Mouse (Mus musculus): ENCODE measurements around the gene Kcnd2. TPM values are rescaled to one million over a fixed set of nuclear protein-coding genes. Genes with fewer than 3 reads are reported as not detected.

Gene Kcnd2
- polyA plus RNA-seq, 1 experiment from 2014 or later, result 29.5 TPM

- H3K36me3 ChIP-seq (ENCODE audit: control insufficient read depth, insufficient read depth, low read length), result no peaks in the 10 kb centered on the region
- H3K27ac ChIP-seq (ENCODE audit: low read length), result no peak overlapping the region
- H3K4me1 ChIP-seq (ENCODE audit: control insufficient read depth, insufficient read depth, low read length), result no peaks in the 10 kb centered on the region
- H3K27me3 ChIP-seq (ENCODE audit: control insufficient read depth, insufficient read depth, low read depth, low read length), result no peaks in the 10 kb centered on the region
- H3K9ac ChIP-seq (ENCODE audit: low read depth, low read length), result no peak overlapping the region
- no peak overlapping the region for H3K4me3 ChIP-seq (ENCODE audit: low read depth, low read length)
- 92% methylated on average over 3 of the region's 3 CpGs for WGBS
- no peak overlapping the region for H3K4me2 ChIP-seq (ENCODE audit: low read length)
- H3K9me3 ChIP-seq (replicated peaks; ENCODE audit: control insufficient read depth, low read length, poor library complexity, severe bottlenecking), result no peaks in the 10 kb centered on the region
- no peak for ATAC-seq
Measured at GRCm38 (mm10) chr6:21590156-21590555, 374.9 kb downstream of the Kcnd2 start.

GRCm38 (mm10) chr6:21597424-21597823 lies 382.1 kb downstream of the Kcnd2 start:
- no peak for ATAC-seq
- H3K4me1 ChIP-seq (ENCODE audit: control insufficient read depth, insufficient read depth, low read length), result peaks cover 2% of the 10 kb centered on the region; the same call in 1 of the 2 replicates
- no peaks in the 10 kb centered on the region for H3K36me3 ChIP-seq (ENCODE audit: control insufficient read depth, insufficient read depth, low read length)
- H3K27ac ChIP-seq (ENCODE audit: low read length), result no peak overlapping the region
- no peaks in the 10 kb centered on the region for H3K27me3 ChIP-seq (ENCODE audit: control insufficient read depth, insufficient read depth, low read depth, low read length)
- H3K4me3 ChIP-seq (ENCODE audit: low read depth, low read length), result no peak overlapping the region
- WGBS, result 53% methylated on average over 3 of the region's 3 CpGs
- no peaks in the 10 kb centered on the region for H3K9me3 ChIP-seq (replicated peaks; ENCODE audit: control insufficient read depth, low read length, poor library complexity, severe bottlenecking)
- no peak overlapping the region for H3K9ac ChIP-seq (ENCODE audit: low read depth, low read length)
- H3K4me2 ChIP-seq (ENCODE audit: low read length), result no peak overlapping the region

GRCm38 (mm10) chr6:21609381-21610059 lies 394.2 kb downstream of the Kcnd2 start:
- WGBS, result 56% methylated on average over 7 of the region's 7 CpGs

GRCm38 (mm10) chr6:21629989-21630388 lies 414.7 kb downstream of the Kcnd2 start:
- ATAC-seq, result no peak
- H3K27ac ChIP-seq (ENCODE audit: low read length), result no peak overlapping the region
- H3K36me3 ChIP-seq (ENCODE audit: control insufficient read depth, insufficient read depth, low read length), result no peaks in the 10 kb centered on the region
- 77% methylated on average over 4 of the region's 4 CpGs for WGBS
- no peaks in the 10 kb centered on the region; the same call in 1 of the 2 replicates for H3K4me1 ChIP-seq (ENCODE audit: control insufficient read depth, insufficient read depth, low read length)
- no peaks in the 10 kb centered on the region for H3K9me3 ChIP-seq (replicated peaks; ENCODE audit: control insufficient read depth, low read length, poor library complexity, severe bottlenecking)
- no peak overlapping the region for H3K4me3 ChIP-seq (ENCODE audit: low read depth, low read length)
- H3K4me2 ChIP-seq (ENCODE audit: low read length), result no peak overlapping the region
- H3K9ac ChIP-seq (ENCODE audit: low read depth, low read length), result no peak overlapping the region
- no peaks in the 10 kb centered on the region for H3K27me3 ChIP-seq (ENCODE audit: control insufficient read depth, insufficient read depth, low read depth, low read length)

More at GRCm38 (mm10) chr6:21609381-21610059, 394.2 kb downstream of the Kcnd2 start:
- no peaks in the 10 kb centered on the region for H3K27me3 ChIP-seq (ENCODE audit: control insufficient read depth, insufficient read depth, low read depth, low read length)
- no peak overlapping the region for H3K27ac ChIP-seq (ENCODE audit: low read length)
- no peaks in the 10 kb centered on the region for H3K9me3 ChIP-seq (replicated peaks; ENCODE audit: control insufficient read depth, low read length, poor library complexity, severe bottlenecking)
- peak; percentile 68; the same call in 1 of the 2 replicates for ATAC-seq
- H3K4me1 ChIP-seq (ENCODE audit: control insufficient read depth, insufficient read depth, low read length), result peaks cover 2% of the 10 kb centered on the region; the same call in 1 of the 2 replicates
- H3K9ac ChIP-seq (ENCODE audit: low read depth, low read length), result no peak overlapping the region
- H3K4me2 ChIP-seq (ENCODE audit: low read length), result no peak overlapping the region
- no peak overlapping the region for H3K4me3 ChIP-seq (ENCODE audit: low read depth, low read length)
- H3K36me3 ChIP-seq (ENCODE audit: control insufficient read depth, insufficient read depth, low read length), result no peaks in the 10 kb centered on the region

GRCm38 (mm10) chr6:21655681-21656080 lies 440.4 kb downstream of the Kcnd2 start:
- H3K9me3 ChIP-seq (replicated peaks; ENCODE audit: control insufficient read depth, low read length, poor library complexity, severe bottlenecking), result no peaks in the 10 kb centered on the region
- no peaks in the 10 kb centered on the region for H3K36me3 ChIP-seq (ENCODE audit: control insufficient read depth, insufficient read depth, low read length)
- no peak overlapping the region for H3K9ac ChIP-seq (ENCODE audit: low read depth, low read length)
- no peaks in the 10 kb centered on the region for H3K27me3 ChIP-seq (ENCODE audit: control insufficient read depth, insufficient read depth, low read depth, low read length)
- no peak overlapping the region for H3K4me2 ChIP-seq (ENCODE audit: low read length)
- no peak overlapping the region for H3K27ac ChIP-seq (ENCODE audit: low read length)
- ATAC-seq, result no peak
- no peak overlapping the region for H3K4me3 ChIP-seq (ENCODE audit: low read depth, low read length)
- H3K4me1 ChIP-seq (ENCODE audit: control insufficient read depth, insufficient read depth, low read length), result 0 out of 2 replicates have a peak, but pooled peaks cover 3% of the 10 kb centered on the region

GRCm38 (mm10) chr6:21664135-21664534 lies 448.8 kb downstream of the Kcnd2 start:
- no peaks in the 10 kb centered on the region for H3K36me3 ChIP-seq (ENCODE audit: control insufficient read depth, insufficient read depth, low read length)
- H3K27ac ChIP-seq (ENCODE audit: low read length), result peak overlapping the region; percentile 22; the same call in 1 of the 2 replicates
- peaks cover 3% of the 10 kb centered on the region for H3K4me1 ChIP-seq (ENCODE audit: control insufficient read depth, insufficient read depth, low read length)
- no peaks in the 10 kb centered on the region for H3K27me3 ChIP-seq (ENCODE audit: control insufficient read depth, insufficient read depth, low read depth, low read length)
- no peak overlapping the region for H3K4me3 ChIP-seq (ENCODE audit: low read depth, low read length)
- H3K4me2 ChIP-seq (ENCODE audit: low read length), result no peak overlapping the region
- H3K9me3 ChIP-seq (replicated peaks; ENCODE audit: control insufficient read depth, low read length, poor library complexity, severe bottlenecking), result no peaks in the 10 kb centered on the region
- 75% methylated on average over 6 of the region's 6 CpGs for WGBS
- H3K9ac ChIP-seq (ENCODE audit: low read depth, low read length), result no peak overlapping the region
- ATAC-seq, result no peak

GRCm38 (mm10) chr6:21664638-21665037 lies 449.3 kb downstream of the Kcnd2 start:
- Histone ChIP-seq H3K4me3 (ENCODE audit: low read depth, low read length) (no peak overlapping the region), H3K9ac (ENCODE audit: low read depth, low read length) (no peak overlapping the region), H3K4me1 (ENCODE audit: control insufficient read depth, insufficient read depth, low read length) (peaks cover 3% of the 10 kb centered on the region), H3K36me3 (ENCODE audit: control insufficient read depth, insufficient read depth, low read length) (no peaks in the 10 kb centered on the region), H3K27ac (ENCODE audit: low read length) (no peak overlapping the region), H3K4me2 (ENCODE audit: low read length) (no peak overlapping the region), H3K27me3 (ENCODE audit: control insufficient read depth, insufficient read depth, low read depth, low read length) (no peaks in the 10 kb centered on the region), H3K9me3 (replicated peaks; ENCODE audit: control insufficient read depth, low read length, poor library complexity, severe bottlenecking) (no peaks in the 10 kb centered on the region)
- peak; percentile 51; the same call in 1 of the 2 replicates for ATAC-seq
- 47% methylated on average over 4 of the region's 4 CpGs for WGBS

- H3K9me3 ChIP-seq (replicated peaks; ENCODE audit: control insufficient read depth, low read length, poor library complexity, severe bottlenecking), result 0 out of 2 replicates have a peak, but pooled peaks cover 2% of the 10 kb centered on the region
- no peak for ATAC-seq
- no peaks in the 10 kb centered on the region for H3K36me3 ChIP-seq (ENCODE audit: control insufficient read depth, insufficient read depth, low read length)
- H3K9ac ChIP-seq (ENCODE audit: low read depth, low read length), result no peak overlapping the region
- H3K4me2 ChIP-seq (ENCODE audit: low read length), result no peak overlapping the region
- WGBS, result 49% methylated on average over 6 of the region's 6 CpGs
- H3K4me3 ChIP-seq (ENCODE audit: low read depth, low read length), result no peak overlapping the region
- no peaks in the 10 kb centered on the region for H3K27me3 ChIP-seq (ENCODE audit: control insufficient read depth, insufficient read depth, low read depth, low read length)
- H3K4me1 ChIP-seq (ENCODE audit: control insufficient read depth, insufficient read depth, low read length), result no peaks in the 10 kb centered on the region
- no peak overlapping the region for H3K27ac ChIP-seq (ENCODE audit: low read length)
Measured at GRCm38 (mm10) chr6:21684252-21684651, 468.9 kb downstream of the Kcnd2 start.

GRCm38 (mm10) chr6:21686388-21686787 lies 471.1 kb downstream of the Kcnd2 start:
- Histone ChIP-seq H3K4me2 (ENCODE audit: low read length) (no peak overlapping the region), H3K9me3 (replicated peaks; ENCODE audit: control insufficient read depth, low read length, poor library complexity, severe bottlenecking) (0 out of 2 replicates have a peak, but pooled peaks cover 2% of the 10 kb centered on the region), H3K9ac (ENCODE audit: low read depth, low read length) (no peak overlapping the region), H3K27me3 (ENCODE audit: control insufficient read depth, insufficient read depth, low read depth, low read length) (no peaks in the 10 kb centered on the region), H3K36me3 (ENCODE audit: control insufficient read depth, insufficient read depth, low read length) (no peaks in the 10 kb centered on the region), H3K27ac (ENCODE audit: low read length) (no peak overlapping the region), H3K4me3 (ENCODE audit: low read depth, low read length) (no peak overlapping the region), H3K4me1 (ENCODE audit: control insufficient read depth, insufficient read depth, low read length) (no peaks in the 10 kb centered on the region)
- WGBS, result 89% methylated on average over 1 of the region's 1 CpGs
- no peak for ATAC-seq
